Mouse (Mus musculus) embryonic facial prominence, embryonic 10.5 days (tissue): ENCODE measurements around the gene Figla. TPM values are rescaled to one million over a fixed set of nuclear protein-coding genes. Genes with fewer than 3 reads are reported as not detected.
A peak's percentile ranks its signal among the peaks of the same experiment; 100 is the strongest.

Source experiments
- DNase-seq: peaks from one replicate; pipeline ENCODE4 v3.0.0-alpha.2; 2017; ENCODE audit warnings: low spot score
- H3K27ac ChIP-seq: fragments of 300-500 bp; sonication (generic); replicated peaks from 2 replicates; pipeline ENCODE4 v1.5.1; 2016; ENCODE audit warnings: mild to moderate bottlenecking
- H3K27me3 ChIP-seq: fragments of 300-500 bp; sonication (generic); replicated peaks from 2 replicates; pipeline ENCODE4 v1.6.1; 2016; ENCODE audit warnings: low read depth, mild to moderate bottlenecking; ENCODE audit not compliant: poor library complexity, severe bottlenecking
- H3K36me3 ChIP-seq: fragments of 300-500 bp; sonication (generic); replicated peaks from 2 replicates; pipeline ENCODE4 v1.6.1; 2016; ENCODE audit warnings: mild to moderate bottlenecking, moderate library complexity
- H3K4me1 ChIP-seq: fragments of 300-500 bp; sonication (generic); 2 replicates; pipeline ENCODE4 v1.6.1; 2016
- H3K4me3 ChIP-seq: fragments of 300-500 bp; sonication (generic); 2 replicates; pipeline ENCODE4 v1.5.1; 2016; ENCODE audit warnings: mild to moderate bottlenecking, moderate library complexity
- H3K9me3 ChIP-seq: fragments of 300-500 bp; sonication (generic); 2 replicates; pipeline ENCODE4 v1.6.1; 2016; ENCODE audit warnings: mild to moderate bottlenecking
- WGBS: fragments of 180-500 bp; shearing (Covaris S2); methylation state at CpG from one replicate; pipeline ENCODE4 v1.1.7; 2016; 5-methylcytosine and 5-hydroxymethylcytosine counted together
- polyA plus RNA-seq: library from polyadenylated mRNA; unstranded; fragments of >200 nt; fragmentation: Nextera tagmentation; extraction: Ambion mirVana; gene quantifications from 2 replicates; pipeline ENCODE4 v1.2.1, GENCODE M21; 2016

Gene Figla
- polyA plus RNA-seq, 1 experiment from 2014 or later, result not detected

DNA sequence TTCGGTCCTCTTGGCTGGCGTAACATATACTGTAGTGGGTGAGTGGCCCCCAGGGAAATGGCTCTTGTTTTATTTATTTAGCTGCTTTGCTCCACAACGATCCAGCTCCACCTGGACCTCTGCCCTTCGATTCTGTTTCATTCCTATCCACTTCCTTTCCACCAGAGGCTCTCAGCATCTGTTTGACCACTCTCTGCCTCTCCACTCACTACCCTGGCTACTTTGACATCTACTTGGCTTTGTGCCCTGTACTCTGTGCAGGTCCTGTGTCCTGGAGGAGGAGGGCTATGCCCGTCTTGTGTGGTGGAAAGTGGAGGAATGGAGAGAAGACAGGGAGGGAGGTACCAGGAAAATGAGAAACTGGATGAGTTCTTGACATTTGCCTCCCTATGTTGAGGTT lies 46.3 kb downstream of the Figla start:
- Histone ChIP-seq H3K9me3 (no peaks in the 10 kb centered on the region), H3K27ac (no peak overlapping the region), H3K4me3 (no peak overlapping the region), H3K4me1 (peaks cover 45% of the 10 kb centered on the region), H3K27me3 (no peaks in the 10 kb centered on the region), H3K36me3 (no peaks in the 10 kb centered on the region)
- DNase-seq, result no peak
- 69% methylated on average over 5 of the region's 5 CpGs for WGBS

DNA sequence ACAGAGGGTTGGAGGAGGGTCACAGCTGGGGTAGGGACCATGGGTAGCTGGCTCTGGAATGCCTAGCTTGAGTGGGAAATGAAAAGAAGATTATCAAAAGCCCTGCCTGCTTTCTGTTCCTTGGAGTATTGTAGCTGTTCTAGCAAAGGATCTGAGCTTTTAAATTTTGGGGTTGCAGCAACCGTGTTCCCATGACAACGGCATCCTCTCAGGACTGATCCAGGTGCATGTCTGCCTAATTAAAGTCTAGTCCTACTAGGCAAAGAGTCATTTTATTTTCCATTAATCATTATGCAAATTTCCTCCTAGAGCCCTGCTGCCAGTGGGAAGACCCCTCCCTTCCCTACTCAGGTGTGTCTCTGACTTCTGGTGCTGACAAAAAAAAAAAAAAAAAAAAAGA lies 46.7 kb downstream of the Figla start:
- H3K4me1 ChIP-seq, result peaks cover 44% of the 10 kb centered on the region
- no peaks in the 10 kb centered on the region for H3K27me3 ChIP-seq
- H3K4me3 ChIP-seq, result no peak overlapping the region
- H3K9me3 ChIP-seq, result no peaks in the 10 kb centered on the region
- H3K27ac ChIP-seq, result no peak overlapping the region
- WGBS, result 83% methylated on average over 2 of the region's 2 CpGs
- H3K36me3 ChIP-seq, result no peaks in the 10 kb centered on the region
- no peak for DNase-seq

DNA sequence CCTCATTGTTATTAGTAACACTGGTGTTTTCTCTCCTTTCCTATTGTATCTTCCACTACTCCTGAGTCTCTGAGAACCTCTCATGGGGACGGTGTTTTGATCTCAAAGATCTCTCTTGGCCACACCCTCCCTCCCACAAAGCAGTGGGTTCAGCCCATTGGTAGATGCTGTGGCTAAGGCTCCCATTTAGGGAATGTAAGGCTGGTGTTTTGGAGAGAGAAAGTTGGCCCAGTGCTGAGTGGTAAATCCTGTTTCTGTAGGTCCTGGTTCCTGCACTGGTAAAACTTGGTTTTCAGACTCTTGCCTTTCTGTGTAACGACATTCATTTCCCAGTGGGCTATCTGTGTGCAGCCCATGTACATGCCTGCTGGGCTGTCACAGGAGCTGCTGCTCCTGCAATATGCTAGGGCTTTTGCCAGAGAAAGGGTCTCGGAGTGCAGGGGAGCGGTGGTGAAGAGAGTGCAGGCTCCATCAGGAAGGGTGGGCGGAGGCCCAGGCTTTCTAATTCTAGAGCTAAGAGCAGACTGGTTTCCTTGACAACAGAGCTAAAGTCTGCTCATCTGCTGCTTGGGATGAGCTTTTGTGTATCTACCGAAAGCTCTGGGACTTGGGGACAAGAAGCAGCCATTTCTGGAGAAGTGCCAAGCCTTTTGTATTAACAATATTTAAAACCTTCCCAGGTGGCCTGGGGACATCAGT lies 48.5 kb downstream of the Figla start:
- no peaks in the 10 kb centered on the region for H3K36me3 ChIP-seq
- peaks cover 26% of the 10 kb centered on the region for H3K4me1 ChIP-seq
- WGBS, result 45% methylated on average over 6 of the region's 6 CpGs
- no peak overlapping the region for H3K4me3 ChIP-seq
- no peaks in the 10 kb centered on the region for H3K9me3 ChIP-seq
- H3K27ac ChIP-seq, result peak overlapping the region; percentile 61; the same call in 1 of the 2 replicates
- no peaks in the 10 kb centered on the region for H3K27me3 ChIP-seq
- no peak for DNase-seq

DNA sequence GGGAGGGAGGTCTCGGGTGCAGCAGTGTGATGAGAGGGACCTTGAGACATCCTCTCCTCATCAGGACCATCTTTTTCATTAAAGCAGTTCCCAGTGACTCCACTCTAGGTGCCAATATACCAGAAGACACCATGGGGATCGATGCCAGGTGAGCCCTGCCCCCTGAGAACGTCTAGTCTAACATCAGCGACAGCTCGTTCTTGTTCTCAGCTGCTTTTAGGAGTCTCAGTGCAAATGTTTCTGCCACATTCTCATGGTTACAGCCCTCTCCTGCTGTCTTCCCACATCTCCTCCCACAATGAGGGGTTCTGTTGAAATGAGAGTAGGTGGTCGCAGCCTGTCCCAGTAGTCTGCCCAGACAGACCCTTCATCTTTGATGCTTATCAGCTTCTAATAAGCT lies 50.8 kb downstream of the Figla start:
- Histone ChIP-seq H3K4me1 (peaks cover 26% of the 10 kb centered on the region), H3K27ac (no peak overlapping the region), H3K27me3 (no peaks in the 10 kb centered on the region), H3K4me3 (no peak overlapping the region), H3K9me3 (no peaks in the 10 kb centered on the region), H3K36me3 (no peaks in the 10 kb centered on the region)
- DNase-seq, result no peak
- 87% methylated on average over 6 of the region's 6 CpGs for WGBS

DNA sequence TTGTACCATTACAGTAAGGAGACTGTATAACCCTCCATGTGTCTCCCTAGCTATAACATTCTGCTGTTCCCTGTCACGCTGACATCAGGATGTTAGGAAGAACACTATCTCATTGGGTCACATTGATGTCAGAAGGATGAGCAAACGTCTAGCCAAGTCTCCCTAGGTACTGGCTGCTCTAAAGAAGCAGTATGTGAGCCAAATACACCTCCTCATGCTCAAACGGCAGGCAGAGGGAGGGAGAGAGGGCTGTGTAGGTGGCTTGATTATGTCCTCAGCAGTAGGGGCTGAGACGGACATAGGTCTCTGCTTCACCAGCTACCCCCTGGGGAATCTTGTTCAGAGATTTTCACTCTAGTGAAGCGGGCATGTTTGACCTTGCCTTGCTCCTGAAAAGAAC lies 51.2 kb downstream of the Figla start:
- no peaks in the 10 kb centered on the region for H3K9me3 ChIP-seq
- DNase-seq, result no peak
- no peak overlapping the region for H3K4me3 ChIP-seq
- H3K36me3 ChIP-seq, result no peaks in the 10 kb centered on the region
- WGBS, result 63% methylated on average over 5 of the region's 5 CpGs
- H3K27ac ChIP-seq, result no peak overlapping the region
- H3K27me3 ChIP-seq, result no peaks in the 10 kb centered on the region
- H3K4me1 ChIP-seq, result peaks cover 23% of the 10 kb centered on the region

DNA sequence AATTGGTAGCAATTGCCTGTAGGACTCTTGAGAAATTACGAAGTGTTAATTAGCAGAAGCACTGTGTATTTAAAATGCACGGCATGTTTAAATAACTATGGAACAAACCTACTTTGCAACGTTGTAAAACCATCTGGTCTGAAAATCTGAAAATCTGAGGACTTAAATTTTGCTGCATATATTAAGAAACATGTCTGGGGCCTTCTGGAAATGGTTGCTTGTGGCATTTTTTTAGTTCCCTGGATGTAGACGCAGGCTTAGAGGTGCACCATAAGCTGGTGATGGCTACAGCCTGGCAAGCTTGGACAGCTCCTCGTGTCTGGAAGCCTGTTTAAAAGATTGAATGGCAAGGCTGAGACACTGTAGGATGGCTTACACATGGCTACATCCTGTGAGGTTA lies 53.0 kb downstream of the Figla start:
- Histone ChIP-seq H3K4me3 (no peak overlapping the region), H3K9me3 (no peaks in the 10 kb centered on the region), H3K27ac (no peak overlapping the region), H3K36me3 (no peaks in the 10 kb centered on the region), H3K4me1 (peaks cover 15% of the 10 kb centered on the region), H3K27me3 (no peaks in the 10 kb centered on the region)
- DNase-seq, result no peak
- 81% methylated on average over 5 of the region's 5 CpGs for WGBS

DNA sequence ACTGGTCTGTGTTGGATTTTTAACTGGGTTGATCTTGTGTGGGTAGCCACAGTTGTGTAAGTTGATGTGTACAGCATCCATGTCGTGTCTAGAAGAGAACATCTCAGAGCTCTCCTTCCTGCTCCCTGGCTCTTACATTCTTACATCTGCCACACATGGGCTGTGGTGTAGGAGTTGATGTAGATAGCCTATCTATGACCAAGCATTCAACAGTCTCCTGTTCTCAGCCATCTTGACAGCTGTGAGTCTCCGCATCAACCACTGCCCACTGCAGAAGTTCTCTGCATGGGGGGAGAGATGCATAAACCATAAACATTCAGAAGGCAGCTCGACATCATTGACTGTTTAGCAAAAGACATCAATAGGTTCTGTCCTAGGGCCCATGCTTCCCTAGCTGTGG lies 53.9 kb downstream of the Figla start:
- Histone ChIP-seq H3K9me3 (no peaks in the 10 kb centered on the region), H3K27me3 (no peaks in the 10 kb centered on the region), H3K4me1 (peaks cover 8% of the 10 kb centered on the region), H3K27ac (no peak overlapping the region), H3K4me3 (no peak overlapping the region), H3K36me3 (no peaks in the 10 kb centered on the region)
- WGBS, result 88% methylated on average over 3 of the region's 3 CpGs
- no peak for DNase-seq

DNA sequence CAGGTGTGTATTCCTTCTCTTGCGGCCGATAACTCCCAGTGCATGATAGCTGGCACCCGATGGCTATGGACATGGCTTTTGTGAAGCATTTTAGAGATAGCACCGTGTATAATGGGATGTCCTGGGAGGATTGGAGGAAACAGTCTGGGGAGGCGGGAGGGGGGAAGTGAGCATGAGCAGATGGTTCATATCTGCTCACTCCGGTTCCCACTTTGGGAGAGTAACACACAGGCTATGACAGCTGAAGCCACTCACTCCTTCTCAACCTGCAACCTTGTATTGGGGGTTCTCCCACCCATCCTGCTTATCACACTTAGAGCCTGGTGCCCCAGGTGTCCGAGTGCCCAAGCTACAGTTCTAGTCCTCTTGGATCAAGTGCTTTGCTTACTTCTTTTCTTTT lies 54.3 kb downstream of the Figla start:
- H3K9me3 ChIP-seq, result no peaks in the 10 kb centered on the region
- 92% methylated on average over 7 of the region's 7 CpGs for WGBS
- no peak overlapping the region for H3K27ac ChIP-seq
- no peaks in the 10 kb centered on the region for H3K36me3 ChIP-seq
- no peak for DNase-seq
- no peak overlapping the region for H3K4me3 ChIP-seq
- H3K4me1 ChIP-seq, result peaks cover 7% of the 10 kb centered on the region; the same call in 1 of the 2 replicates
- H3K27me3 ChIP-seq, result no peaks in the 10 kb centered on the region

Other genes starting within 250 kb of the Figla start
- not detected in 2 replicates for gene Nat8f6, start 195.2 kb upstream of the Figla start, polyA plus RNA-seq
- gene Nat8f5, start 195.2 kb upstream of the Figla start, polyA plus RNA-seq, result not detected in 2 replicates
- gene Nat8, start 184.1 kb upstream of the Figla start, polyA plus RNA-seq, result not detected in 2 replicates
- not detected in 2 replicates for gene Nat8f2, start 147.0 kb upstream of the Figla start, polyA plus RNA-seq
- 2.8 and 3.3 TPM in 2 replicates for gene Nat8f4, start 111.3 kb upstream of the Figla start, polyA plus RNA-seq
- 29.0 and 36.7 TPM in 2 replicates for gene Tprkb, start 104.3 kb upstream of the Figla start, polyA plus RNA-seq
- 3.8 and 5.5 TPM in 2 replicates for gene Nat8f1, start 100.5 kb upstream of the Figla start, polyA plus RNA-seq
- 38.7 and 39.9 TPM in 2 replicates for gene Dusp11, start 54.5 kb upstream of the Figla start, polyA plus RNA-seq
- gene Add2, start 12.5 kb downstream of the Figla start, polyA plus RNA-seq, result 23.4 and 26.6 TPM in 2 replicates
- 2.1 and 2.4 TPM in 2 replicates for gene Tgfa, start 179.1 kb downstream of the Figla start, polyA plus RNA-seq